Mouse (Mus musculus) adipocyte (in vitro differentiated cells): ENCODE data around the gene Hist1h2af.

ENCODE experiments used
- DNase-seq: peaks from one replicate; pipeline ENCODE4 v3.0.0-alpha.2; 2016; ENCODE audit warnings: low spot score

Gene Hist1h2af

DNA sequence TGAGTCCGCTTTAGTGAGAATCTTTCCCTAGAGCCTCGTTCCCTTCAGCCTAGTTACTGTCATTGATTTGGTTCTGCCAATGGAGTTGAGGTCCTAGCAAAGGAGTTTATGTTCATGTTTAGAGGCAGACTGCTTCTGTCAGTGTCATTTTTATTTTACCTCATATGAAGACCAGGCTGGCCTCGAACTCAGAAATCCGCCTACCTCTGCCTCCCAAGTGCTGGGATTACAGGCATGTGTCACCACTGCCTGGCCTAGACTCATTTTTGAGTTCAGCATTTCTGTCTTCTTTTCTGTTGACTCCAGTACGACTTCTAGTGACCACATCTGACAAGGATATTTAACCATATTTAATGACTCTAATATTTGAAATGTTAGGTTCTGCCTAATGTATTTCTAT lies 18.4 kb upstream of the Hist1h2af start:
- no peak for DNase-seq

- no peak for DNase-seq
Measured at GRCm38 (mm10) chr13:23515826-23516620, 17.7 kb upstream of the Hist1h2af start.

DNA sequence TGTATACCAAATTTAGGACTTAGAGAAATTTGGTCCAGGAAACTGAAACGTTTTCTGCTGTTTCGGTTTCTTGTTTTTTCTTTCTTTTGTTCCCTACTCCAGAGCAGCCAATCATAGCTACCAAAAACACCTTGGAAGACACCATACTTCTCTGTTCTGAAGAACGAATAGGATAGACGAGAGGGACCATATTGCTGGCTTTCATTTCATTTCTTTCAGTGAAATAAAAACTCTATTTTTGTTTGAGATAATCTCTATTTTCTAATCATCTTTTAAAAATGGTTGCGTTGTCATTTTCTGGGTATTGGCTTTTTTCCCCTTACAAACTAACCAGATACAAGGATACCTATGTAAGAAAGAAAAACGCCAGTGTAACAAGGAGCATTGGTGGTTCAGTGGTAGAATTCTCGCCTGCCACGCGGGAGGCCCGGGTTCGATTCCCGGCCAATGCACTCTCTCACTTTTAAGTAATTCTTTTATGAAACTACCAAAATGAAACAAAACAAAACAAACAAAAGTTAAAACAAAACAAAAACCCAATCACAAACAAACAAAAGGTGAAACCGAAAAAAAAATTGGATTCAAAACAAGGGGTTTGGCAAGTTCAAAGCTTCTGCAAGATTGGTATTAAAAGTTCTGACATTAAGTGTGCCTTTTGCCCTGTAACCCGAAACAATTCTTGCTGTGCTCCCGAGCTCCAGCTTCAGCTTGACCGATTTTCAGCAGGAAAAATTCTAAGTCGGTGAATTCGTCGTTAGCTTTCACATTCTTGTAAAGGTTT lies 16.7 kb upstream of the Hist1h2af start:
- peak; percentile 80 for DNase-seq

DNA sequence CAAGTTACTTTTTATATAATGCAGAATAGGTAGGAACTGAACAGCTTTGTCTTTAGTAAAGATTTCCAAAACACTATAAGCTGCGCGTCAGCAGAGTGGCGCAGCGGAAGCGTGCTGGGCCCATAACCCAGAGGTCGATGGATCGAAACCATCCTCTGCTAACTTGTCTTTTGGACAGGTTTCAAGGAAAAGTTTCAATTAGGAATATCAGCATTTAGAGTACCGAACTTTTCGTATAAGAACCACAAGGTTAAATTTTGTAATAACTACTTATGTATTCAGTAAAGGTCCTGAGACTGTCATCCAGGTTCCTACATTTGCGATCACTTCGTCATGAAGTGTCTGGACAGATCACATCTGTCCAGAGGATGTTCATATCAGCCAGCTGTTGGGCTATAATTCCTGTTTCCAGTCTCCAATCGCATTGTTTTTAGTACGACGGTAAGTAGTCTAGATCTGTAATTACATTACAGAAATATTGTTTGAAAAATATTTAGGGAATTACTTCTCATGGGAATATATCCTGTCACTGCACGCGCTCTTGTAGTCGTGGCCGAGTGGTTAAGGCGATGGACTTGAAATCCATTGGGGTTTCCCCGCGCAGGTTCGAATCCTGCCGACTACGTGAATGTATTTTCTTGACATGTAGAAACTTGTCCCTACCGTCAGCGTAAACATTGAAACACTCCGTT lies 16.0 kb upstream of the Hist1h2af start:
- peak; percentile 86 for DNase-seq

DNA sequence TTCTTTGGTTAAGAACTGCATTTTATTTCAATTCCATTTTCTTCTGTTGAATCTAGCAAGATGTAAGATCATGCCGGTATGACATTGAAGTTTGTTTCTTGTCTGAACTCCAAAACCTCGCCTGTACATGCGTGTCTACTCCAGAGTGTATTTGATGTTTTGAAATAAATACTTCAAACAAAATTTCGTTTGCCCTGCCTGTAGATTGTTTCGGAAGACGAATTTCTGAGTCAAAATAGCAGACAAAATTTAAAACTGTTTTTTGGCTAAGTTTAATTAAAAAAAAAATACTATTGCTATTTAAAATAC lies 15.5 kb upstream of the Hist1h2af start:
- DNase-seq, result no peak

DNA sequence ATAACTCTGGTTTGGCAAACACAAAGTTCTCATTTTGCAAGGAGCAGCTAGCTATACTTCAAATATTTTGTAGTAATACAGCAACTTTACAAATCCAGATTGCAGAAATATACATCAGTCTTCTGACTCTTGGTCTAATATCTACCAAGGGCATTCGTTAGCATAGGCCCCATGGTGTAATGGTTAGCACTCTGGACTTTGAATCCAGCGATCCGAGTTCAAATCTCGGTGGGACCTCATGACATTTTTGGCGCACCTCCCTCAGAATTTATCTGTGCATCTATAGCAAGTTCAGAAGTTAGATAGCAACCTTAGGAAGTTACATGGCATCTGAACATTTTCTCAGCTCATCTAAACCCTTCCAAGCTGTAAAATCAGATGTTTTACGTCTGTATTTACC lies 14.8 kb upstream of the Hist1h2af start:
- peak; percentile 88 for DNase-seq

- peak; percentile 83 for DNase-seq
Measured at GRCm38 (mm10) chr13:23519416-23519815, 14.3 kb upstream of the Hist1h2af start.

GRCm38 (mm10) chr13:23521703-23522102 lies 12.0 kb upstream of the Hist1h2af start:
- peak; percentile 66 for DNase-seq

GRCm38 (mm10) chr13:23523976-23524375 lies 9.7 kb upstream of the Hist1h2af start:
- DNase-seq, result no peak

DNA sequence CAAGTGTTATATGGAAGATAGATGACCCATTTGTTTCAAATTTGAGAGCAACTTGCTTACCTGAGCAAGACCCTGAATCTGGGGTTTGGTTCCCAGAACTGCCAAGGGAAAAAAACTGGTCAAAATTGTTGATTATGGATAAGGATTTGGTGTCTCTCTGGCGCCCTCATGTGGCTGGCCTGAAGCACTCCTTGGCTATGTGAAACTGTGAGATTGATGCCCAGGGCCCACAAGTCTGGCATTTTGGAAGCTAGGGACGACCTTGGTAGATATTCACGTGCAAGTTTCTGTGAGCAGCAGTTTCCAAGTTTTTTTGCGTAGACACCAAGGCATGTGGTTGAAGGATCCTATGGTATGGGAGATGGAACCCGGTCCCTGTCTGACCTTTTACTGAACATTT lies 9.1 kb upstream of the Hist1h2af start:
- peak; percentile 86 for DNase-seq

DNA sequence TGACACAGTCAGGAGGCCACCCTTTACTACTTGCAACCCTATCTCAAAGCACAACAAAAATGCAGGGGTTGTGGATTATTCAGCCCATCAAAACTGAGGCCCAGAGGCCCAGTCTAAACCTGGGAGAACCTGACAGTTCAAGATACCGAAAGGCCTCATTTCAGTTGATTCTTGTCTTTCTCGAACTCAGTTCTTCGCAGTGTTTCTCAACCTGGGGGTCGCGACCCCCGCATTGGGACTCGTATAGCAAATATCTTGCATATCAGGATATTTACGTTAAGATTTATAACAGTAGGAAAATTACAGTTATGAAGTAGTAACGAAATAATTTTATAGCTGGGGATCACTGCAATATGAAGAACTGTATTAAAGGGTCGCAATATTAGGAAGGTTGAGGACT lies 7.8 kb upstream of the Hist1h2af start:
- no peak for DNase-seq

GRCm38 (mm10) chr13:23526312-23526711 lies 7.4 kb upstream of the Hist1h2af start:
- DNase-seq, result peak; percentile 86

- no peak for DNase-seq
Measured at GRCm38 (mm10) chr13:23529005-23529404, 4.7 kb upstream of the Hist1h2af start.

- DNase-seq, result no peak
Measured at GRCm38 (mm10) chr13:23529480-23530165, 4.1 kb upstream of the Hist1h2af start.

DNA sequence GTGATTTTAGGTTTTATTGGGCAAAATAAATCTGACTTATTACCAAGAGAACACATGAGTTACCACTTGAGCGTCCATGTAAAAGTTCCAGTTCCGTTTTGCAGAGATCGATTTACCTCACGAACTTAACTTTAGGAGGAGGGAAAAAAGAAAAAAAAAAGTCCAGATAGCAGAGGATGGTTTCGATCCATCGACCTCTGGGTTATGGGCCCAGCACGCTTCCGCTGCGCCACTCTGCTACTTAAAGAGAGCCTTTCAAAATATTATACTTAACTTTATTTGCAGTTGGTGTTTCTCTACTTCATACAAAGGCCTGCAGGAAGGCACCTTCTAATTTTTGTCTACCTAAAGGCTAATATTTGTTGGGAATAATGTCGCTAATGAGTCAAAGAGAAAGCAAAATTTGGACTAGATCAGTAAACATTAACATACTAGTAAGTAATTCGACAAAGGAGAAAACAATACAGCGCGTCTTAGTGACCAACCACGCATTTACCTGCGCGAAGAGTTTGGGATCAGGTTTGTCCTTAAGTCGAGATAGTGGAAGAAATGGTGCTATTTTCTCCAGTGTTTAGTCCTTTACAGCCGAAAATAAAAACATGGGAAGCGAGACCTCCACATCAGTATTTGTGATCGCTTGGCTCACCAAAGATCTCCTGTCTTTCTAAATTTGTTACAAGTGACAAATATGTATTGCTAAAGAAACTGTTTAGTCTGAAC lies 3.4 kb upstream of the Hist1h2af start:
- DNase-seq, result peak; percentile 73

- DNase-seq, result peak; percentile 97
Measured at GRCm38 (mm10) chr13:23530901-23531875, 2.5 kb upstream of the Hist1h2af start, which contains the start of gene Hist1h4h. TSS of gene Hist1h4h (plus strand) at chr13:23531050.

DNA sequence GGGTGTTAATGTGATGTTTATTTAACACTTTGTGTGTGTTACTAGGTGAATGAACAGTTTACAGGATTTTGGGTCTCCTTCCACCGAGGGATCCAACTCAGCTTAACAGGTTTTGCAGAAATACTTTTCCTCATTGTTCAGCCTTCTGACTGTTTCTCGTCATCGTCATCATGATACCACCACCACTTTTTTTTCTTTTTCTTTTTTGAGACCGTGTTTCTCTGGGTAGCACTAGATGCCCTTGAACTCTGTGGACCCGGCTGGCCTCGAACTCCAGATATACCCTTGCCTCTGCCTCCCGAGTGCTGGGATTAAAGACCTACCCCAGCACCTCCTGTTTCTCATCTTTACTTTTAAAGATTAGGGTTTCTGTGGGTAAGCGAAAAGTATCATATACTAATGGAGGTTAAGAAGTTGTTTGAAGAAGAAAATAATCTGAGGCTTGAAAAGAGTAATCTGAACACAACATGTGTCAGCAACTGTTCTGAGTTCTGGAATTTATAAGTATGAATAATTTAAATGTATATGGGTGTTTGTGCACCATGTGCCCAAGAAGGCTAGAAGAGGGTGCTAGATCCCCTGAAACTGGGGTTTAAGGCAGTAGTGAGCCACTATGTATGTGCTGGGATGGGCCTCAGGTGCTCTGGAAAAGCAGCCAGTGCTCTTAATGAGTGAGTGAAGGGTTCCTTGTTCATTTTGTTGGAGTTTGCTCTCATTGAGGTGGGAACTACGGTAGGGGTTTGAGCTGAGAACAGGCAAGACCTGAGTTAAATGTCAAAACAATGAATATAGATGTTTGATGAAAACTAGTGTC lies 1.2 kb upstream of the Hist1h2af start:
- DNase-seq, result no peak

- DNase-seq, result no peak
Measured at GRCm38 (mm10) chr13:23534368-23535131, 844 bp downstream of the Hist1h2af start.
